Mouse (Mus musculus): ENCODE results near the gene Actn1. TPM values are rescaled to one million over a fixed set of nuclear protein-coding genes. Genes with fewer than 3 reads are reported as not detected.
A peak's percentile ranks its signal among the peaks of the same experiment; 100 is the strongest.

Gene Actn1
- polyA plus RNA-seq (2012; rRNA removed) (92.3 and 95.9 TPM in 2 replicates), polyA plus RNA-seq (2014; fragmentation: Nextera tagmentation; extraction: Ambion mirVana) (35.8 and 39.1 TPM in 2 replicates)

- Histone ChIP-seq H3K36me3 (ENCODE audit: control insufficient read depth, insufficient read depth, low read length) (0 out of 2 replicates have a peak, but pooled peaks cover 2% of the 10 kb centered on the region), H3K4me3 (replicated peaks; ENCODE audit: low read length) (peak within 1 kb of the TSS; percentile 84), H3K27ac (replicated peaks; ENCODE audit: low read depth, low read length) (peak within 1 kb of the TSS; percentile 95), H3K9ac (ENCODE audit: low read depth, low read length, severe bottlenecking) (peak within 1 kb of the TSS; percentile 85), H3K4me2 (replicated peaks; ENCODE audit: low read depth, low read length, severe bottlenecking) (peak within 1 kb of the TSS; percentile 88), H3K27me3 (ENCODE audit: control insufficient read depth, insufficient read depth, low read length) (no peaks in the 10 kb centered on the region), H3K9me3 (ENCODE audit: control insufficient read depth, low read length) (no peaks in the 10 kb centered on the region), H3K4me1 (ENCODE audit: control insufficient read depth, insufficient read depth, low read length) (peaks cover 18% of the 10 kb centered on the region)
- WGBS = under 1% methylated on average over 46 of the region's 55 CpGs
- peak; percentile 93 for DNase-seq (ENCODE audit: low spot score)
- TF ChIP-seq POLR2A (IDR thresholded peaks at IDR 0.05; ENCODE audit: borderline replicate concordance, extremely low read depth, insufficient read depth, insufficient read length) = peak; percentile 46; the same call in 1 of the 2 replicates
- ATAC-seq (ENCODE audit: low FRiP score, low read depth) = peak; percentile 89
These were observed at the start of gene Actn1 for GRCm38 (mm10) chr12:80260056-80260743. Actn1 (minus strand) TSS chr12:80260371.

- H3K4me2 ChIP-seq (replicated peaks; ENCODE audit: low read depth, low read length, severe bottlenecking) = no peak overlapping the region
- H3K9ac ChIP-seq (ENCODE audit: low read depth, low read length, severe bottlenecking) = no peak overlapping the region
- no peak overlapping the region for H3K27ac ChIP-seq (replicated peaks; ENCODE audit: low read depth, low read length)
- ATAC-seq (ENCODE audit: low FRiP score, low read depth) (no peak), DNase-seq (ENCODE audit: low spot score) (no peak)
- no peaks in the 10 kb centered on the region for H3K9me3 ChIP-seq (ENCODE audit: control insufficient read depth, low read length)
- TF ChIP-seq POLR2A (IDR thresholded peaks at IDR 0.05; ENCODE audit: borderline replicate concordance, extremely low read depth, insufficient read depth, insufficient read length) = no peak
- no peaks in the 10 kb centered on the region for H3K27me3 ChIP-seq (ENCODE audit: control insufficient read depth, insufficient read depth, low read length)
- 45% methylated on average over 3 of the region's 3 CpGs for WGBS
- H3K4me1 ChIP-seq (ENCODE audit: control insufficient read depth, insufficient read depth, low read length) = no peaks in the 10 kb centered on the region
- no peaks in the 10 kb centered on the region for H3K36me3 ChIP-seq (ENCODE audit: control insufficient read depth, insufficient read depth, low read length)
- no peak overlapping the region for H3K4me3 ChIP-seq (replicated peaks; ENCODE audit: low read length)
These were observed 47.4 kb upstream of the Actn1 start for GRCm38 (mm10) chr12:80307556-80307955.

- Histone ChIP-seq H3K4me3 (replicated peaks; ENCODE audit: low read length) (no peak overlapping the region), H3K9ac (ENCODE audit: low read depth, low read length, severe bottlenecking) (no peak overlapping the region), H3K27ac (replicated peaks; ENCODE audit: low read depth, low read length) (no peak overlapping the region), H3K36me3 (ENCODE audit: control insufficient read depth, insufficient read depth, low read length) (no peaks in the 10 kb centered on the region), H3K9me3 (ENCODE audit: control insufficient read depth, low read length) (no peaks in the 10 kb centered on the region), H3K27me3 (ENCODE audit: control insufficient read depth, insufficient read depth, low read length) (no peaks in the 10 kb centered on the region), H3K4me1 (ENCODE audit: control insufficient read depth, insufficient read depth, low read length) (0 out of 2 replicates have a peak, but pooled peaks cover 2% of the 10 kb centered on the region), H3K4me2 (replicated peaks; ENCODE audit: low read depth, low read length, severe bottlenecking) (no peak overlapping the region)
- TF ChIP-seq POLR2A (IDR thresholded peaks at IDR 0.05; ENCODE audit: borderline replicate concordance, extremely low read depth, insufficient read depth, insufficient read length) = no peak
- 93% methylated on average over 3 of the region's 3 CpGs for whole genome bisulfite sequencing
- ATAC-seq (ENCODE audit: low FRiP score, low read depth) (no peak), DNase-seq (ENCODE audit: low spot score) (no peak)
These were observed 44.3 kb upstream of the Actn1 start for GRCm38 (mm10) chr12:80304518-80304917.

GRCm38 (mm10) chr12:80300833-80301456 is 40.8 kb upstream of the Actn1 start:
- no peaks in the 10 kb centered on the region for H3K9me3 ChIP-seq (ENCODE audit: control insufficient read depth, low read length)

GRCm38 (mm10) chr12:80298714-80299113 is 38.5 kb upstream of the Actn1 start:
- Histone ChIP-seq H3K27me3 (ENCODE audit: control insufficient read depth, insufficient read depth, low read length) (no peaks in the 10 kb centered on the region), H3K4me1 (ENCODE audit: control insufficient read depth, insufficient read depth, low read length) (peaks cover 7% of the 10 kb centered on the region; the same call in 1 of the 2 replicates), H3K9ac (ENCODE audit: low read depth, low read length, severe bottlenecking) (no peak overlapping the region), H3K36me3 (ENCODE audit: control insufficient read depth, insufficient read depth, low read length) (no peaks in the 10 kb centered on the region), H3K9me3 (ENCODE audit: control insufficient read depth, low read length) (no peaks in the 10 kb centered on the region), H3K4me2 (replicated peaks; ENCODE audit: low read depth, low read length, severe bottlenecking) (no peak overlapping the region), H3K27ac (replicated peaks; ENCODE audit: low read depth, low read length) (no peak overlapping the region), H3K4me3 (replicated peaks; ENCODE audit: low read length) (no peak overlapping the region)
- DNase-seq (ENCODE audit: low spot score) (no peak), ATAC-seq (ENCODE audit: low FRiP score, low read depth) (no peak)
- 37% methylated on average over 6 of the region's 6 CpGs for WGBS
- no peak for TF ChIP-seq POLR2A (IDR thresholded peaks at IDR 0.05; ENCODE audit: borderline replicate concordance, extremely low read depth, insufficient read depth, insufficient read length)

More at GRCm38 (mm10) chr12:80300833-80301456, 40.8 kb upstream of the Actn1 start:
- no peak for TF ChIP-seq POLR2A (IDR thresholded peaks at IDR 0.05; ENCODE audit: borderline replicate concordance, extremely low read depth, insufficient read depth, insufficient read length)
- no peak for ATAC-seq (ENCODE audit: low FRiP score, low read depth)
- Histone ChIP-seq H3K27me3 (ENCODE audit: control insufficient read depth, insufficient read depth, low read length) (no peaks in the 10 kb centered on the region), H3K9ac (ENCODE audit: low read depth, low read length, severe bottlenecking) (no peak overlapping the region), H3K36me3 (ENCODE audit: control insufficient read depth, insufficient read depth, low read length) (no peaks in the 10 kb centered on the region), H3K27ac (replicated peaks; ENCODE audit: low read depth, low read length) (no peak overlapping the region), H3K4me2 (replicated peaks; ENCODE audit: low read depth, low read length, severe bottlenecking) (no peak overlapping the region), H3K4me3 (replicated peaks; ENCODE audit: low read length) (no peak overlapping the region), H3K4me1 (ENCODE audit: control insufficient read depth, insufficient read depth, low read length) (peaks cover 7% of the 10 kb centered on the region; the same call in 1 of the 2 replicates)
- 57% methylated on average over 9 of the region's 9 CpGs for WGBS
- DNase-seq (ENCODE audit: low spot score) = no peak

All from limb, embryonic 14.5 days (tissue).